Comparison of ENCODE assay signal across 19 mouse cellular contexts in the genomic region with DNA sequence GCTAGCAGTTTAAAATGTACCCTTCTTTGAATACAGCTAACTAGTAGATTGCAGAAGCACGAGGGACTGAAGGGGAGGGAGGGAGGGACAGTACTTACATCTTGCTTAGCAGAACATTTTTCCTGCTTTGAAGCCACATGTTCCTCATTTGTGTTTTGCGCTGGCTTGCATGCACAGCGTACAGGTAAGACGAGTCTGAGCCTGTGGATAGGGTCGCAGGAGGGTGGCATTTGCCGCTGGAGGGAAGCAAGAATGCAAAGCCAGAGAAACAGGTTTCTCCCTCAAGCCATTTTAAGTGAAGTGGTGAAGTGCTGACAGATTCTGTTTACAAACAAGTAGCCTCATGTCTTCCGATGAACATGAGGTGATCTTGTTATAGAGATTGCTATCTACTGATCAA.
"Had no signal": no experiment of that assay in that cellular context is flagged by ENCODE, and none has a peak within 500 bp of the region (broad histone marks: within the 10 kb centered on the region; RNA-seq: fewer than 3 reads in every experiment).

No protein-coding gene starts in this region.

- H3K27me3 ChIP-seq: liver, embryonic 13.5 days; midbrain, embryonic 15.5 days; neural tube, embryonic 12.5 days; neural tube, embryonic 15.5 days had no signal

- H3K36me3 ChIP-seq: kidney, embryonic 15.5 days; limb, embryonic 13.5 days; liver, embryonic 13.5 days; midbrain, embryonic 12.5 days; midbrain, embryonic 15.5 days; neural tube, embryonic 12.5 days; neural tube, embryonic 15.5 days had no signal

- H3K9ac ChIP-seq: kidney, embryonic 15.5 days; limb, embryonic 13.5 days; liver, embryonic 13.5 days; midbrain, embryonic 12.5 days; midbrain, embryonic 15.5 days; neural tube, embryonic 12.5 days; neural tube, embryonic 15.5 days had no signal

- H3K4me3 ChIP-seq: kidney, embryonic 15.5 days; limb, embryonic 13.5 days; liver, embryonic 13.5 days; midbrain, embryonic 12.5 days; midbrain, embryonic 15.5 days; neural tube, embryonic 12.5 days; neural tube, embryonic 15.5 days had no signal

- H3K27ac ChIP-seq: kidney, embryonic 15.5 days; limb, embryonic 13.5 days; liver, embryonic 13.5 days; midbrain, embryonic 12.5 days; neural tube, embryonic 12.5 days; neural tube, embryonic 15.5 days had no signal

- DNase-seq: kidney, adult 11 months; kidney, adult 8-10 months; kidney, postnatal 10 days; kidney, postnatal 36 days; left cerebral cortex, postnatal 4 days; liver, embryonic 13.5 days; lung, adult 2 months; lung, postnatal 14 days; lung, postnatal 4 days; right cerebral cortex, adult 18-20 months; right cerebral cortex, postnatal 14 days; right cerebral cortex, postnatal 4 days; thymus, postnatal 36 days had no signal

- H3K9me3 ChIP-seq: kidney, embryonic 15.5 days; limb, embryonic 13.5 days; liver, embryonic 13.5 days; midbrain, embryonic 12.5 days; midbrain, embryonic 15.5 days; neural tube, embryonic 12.5 days; neural tube, embryonic 15.5 days had no signal

- H3K4me2 ChIP-seq: kidney, embryonic 15.5 days; limb, embryonic 13.5 days; liver, embryonic 13.5 days; midbrain, embryonic 12.5 days; midbrain, embryonic 15.5 days; neural tube, embryonic 12.5 days; neural tube, embryonic 15.5 days had no signal

- H3K4me1 ChIP-seq: kidney, embryonic 15.5 days; liver, embryonic 13.5 days had no signal
